Mouse (Mus musculus) heart, embryonic 16.5 days (tissue): ENCODE results near the gene Myo1d. TPM values are rescaled to one million over a fixed set of nuclear protein-coding genes. Genes with fewer than 3 reads are reported as not detected.

ENCODE experiments used
- ATAC-seq: fragments of 200-750 bp; cut with Nextera tagmentation; replicated peaks from 2 replicates; pipeline ENCODE4 v1.8.0; 2017; ENCODE audit warnings: moderate number of reproducible peaks; ENCODE audit not compliant: insufficient read depth, low FRiP score; ENCODE audit errors: extremely low read depth
- H3K27ac ChIP-seq: fragments of 300-500 bp; sonication (generic); 2 replicates; pipeline ENCODE4 v1.5.1; 2014; ENCODE audit warnings: mild to moderate bottlenecking, low read length, control low read depth, moderate library complexity
- H3K27me3 ChIP-seq: fragments of 300-500 bp; sonication (generic); 2 replicates; pipeline ENCODE4 v1.6.1; 2014; ENCODE audit warnings: low read length, mixed read lengths; ENCODE audit not compliant: control insufficient read depth, insufficient read depth
- H3K36me3 ChIP-seq: fragments of 300-500 bp; sonication (generic); 2 replicates; pipeline ENCODE4 v1.6.1; 2014; ENCODE audit not compliant: control insufficient read depth, insufficient read depth
- H3K4me1 ChIP-seq: fragments of 300-500 bp; sonication (generic); 2 replicates; pipeline ENCODE4 v1.6.1; 2014; ENCODE audit warnings: low read length, mixed read lengths; ENCODE audit not compliant: control insufficient read depth, insufficient read depth
- H3K4me2 ChIP-seq: fragments of 300-500 bp; sonication (generic); 2 replicates; pipeline ENCODE4 v1.6.1; 2014; ENCODE audit warnings: low read depth, mild to moderate bottlenecking, control low read depth, low read length
- H3K4me3 ChIP-seq: fragments of 300-500 bp; sonication (generic); 2 replicates; pipeline ENCODE4 v1.5.1; 2014; ENCODE audit warnings: mild to moderate bottlenecking, control low read depth, low read length
- H3K9ac ChIP-seq: fragments of 300-500 bp; sonication (generic); 2 replicates; pipeline ENCODE4 v1.6.1; 2014; ENCODE audit warnings: low read length, control low read depth
- H3K9me3 ChIP-seq: fragments of 300-500 bp; sonication (generic); replicated peaks from 2 replicates; pipeline ENCODE4 v1.6.1; 2016; ENCODE audit warnings: low read length; ENCODE audit not compliant: control insufficient read depth
- WGBS: fragments of 180-500 bp; shearing (Covaris S2); extraction: QIAGEN DNeasy Blood & Tissue Kit; methylation state at CpG from one replicate; pipeline ENCODE4 v1.1.7; 2014; 5-methylcytosine and 5-hydroxymethylcytosine counted together
- polyA plus RNA-seq: library from polyadenylated mRNA; unstranded; fragments of >200 nt; fragmentation: Nextera tagmentation; extraction: Ambion mirVana; gene quantifications from 2 replicates; pipeline ENCODE4 v1.2.1, GENCODE M21; 2015

Gene Myo1d
- polyA plus RNA-seq, 1 experiment from 2014 or later = 7.5 TPM

DNA sequence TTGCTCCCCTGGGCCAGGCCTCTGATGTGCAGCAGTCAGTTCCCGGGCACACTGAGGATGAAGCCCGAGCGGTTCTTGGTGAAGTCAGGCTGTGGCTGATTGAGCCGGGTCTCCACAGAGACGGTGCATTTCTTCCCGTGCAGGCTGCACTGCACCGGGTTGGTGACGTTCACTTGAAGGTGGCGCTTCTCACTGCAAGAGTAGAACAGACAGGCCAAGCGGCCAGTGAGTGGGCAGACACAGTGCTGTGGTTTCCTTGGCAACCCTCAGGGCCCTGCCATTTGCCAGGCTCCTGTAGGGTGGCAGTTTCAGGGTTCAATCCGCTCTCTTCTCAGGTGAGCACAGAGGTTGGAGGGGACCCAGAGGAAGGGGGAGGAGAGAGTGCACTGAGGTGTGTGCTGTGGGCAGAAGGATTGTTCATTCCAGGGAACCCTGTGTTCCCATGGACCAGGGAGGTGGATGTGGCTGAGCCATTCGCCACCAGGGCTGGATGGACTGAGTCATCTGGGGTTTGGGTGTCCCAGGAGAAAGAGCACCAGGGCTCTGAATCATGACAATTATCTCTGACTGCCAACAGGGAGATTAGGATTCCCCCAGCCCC, 295.5 kb downstream of the Myo1d start:
- no peaks in the 10 kb centered on the region for H3K27me3 ChIP-seq
- no peak overlapping the region for H3K27ac ChIP-seq
- no peaks in the 10 kb centered on the region for H3K9me3 ChIP-seq
- no peaks in the 10 kb centered on the region for H3K36me3 ChIP-seq
- WGBS = 53% methylated on average over 12 of the region's 12 CpGs
- H3K4me3 ChIP-seq = no peak overlapping the region
- H3K4me2 ChIP-seq = no peak overlapping the region
- no peak for ATAC-seq
- no peak overlapping the region for H3K9ac ChIP-seq
- H3K4me1 ChIP-seq = peaks cover 11% of the 10 kb centered on the region

GRCm38 (mm10) chr11:80483536-80484067, 296.2 kb downstream of the Myo1d start:
- ATAC-seq = no peak
- Histone ChIP-seq H3K9ac (no peak overlapping the region), H3K4me3 (no peak overlapping the region), H3K4me2 (no peak overlapping the region), H3K27ac (no peak overlapping the region), H3K4me1 (peaks cover 7% of the 10 kb centered on the region), H3K36me3 (no peaks in the 10 kb centered on the region), H3K9me3 (no peaks in the 10 kb centered on the region), H3K27me3 (0 out of 2 replicates have a peak, but pooled peaks cover 1% of the 10 kb centered on the region)
- WGBS = 80% methylated on average over 6 of the region's 6 CpGs

DNA sequence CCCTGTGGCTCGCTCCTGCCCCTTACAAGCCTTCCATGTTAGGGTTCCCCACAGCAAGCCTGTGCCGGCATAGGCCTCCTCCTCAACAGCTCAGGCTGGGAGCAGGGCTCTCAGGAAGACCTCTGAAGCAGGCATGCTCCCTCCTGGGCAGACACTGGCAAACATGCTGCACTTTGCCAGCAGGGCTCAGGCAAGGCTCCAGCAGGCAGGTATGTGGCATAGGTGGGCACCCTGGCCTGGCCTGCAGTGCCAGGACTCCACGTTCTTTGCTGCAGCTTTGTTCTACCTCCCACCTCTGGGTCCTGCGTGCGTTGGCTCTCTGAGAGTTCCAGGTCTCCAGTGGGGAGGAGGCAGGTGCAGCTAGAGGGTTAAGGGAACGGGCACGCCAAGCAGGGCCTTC, 296.9 kb downstream of the Myo1d start:
- H3K4me1 ChIP-seq = peaks cover 8% of the 10 kb centered on the region
- H3K9ac ChIP-seq = no peak overlapping the region
- no peak overlapping the region for H3K4me3 ChIP-seq
- H3K9me3 ChIP-seq = no peaks in the 10 kb centered on the region
- H3K27me3 ChIP-seq = 0 out of 2 replicates have a peak, but pooled peaks cover 4% of the 10 kb centered on the region
- H3K36me3 ChIP-seq = no peaks in the 10 kb centered on the region
- no peak overlapping the region for H3K4me2 ChIP-seq
- no peak for ATAC-seq
- WGBS = 91% methylated on average over 7 of the region's 7 CpGs
- no peak overlapping the region for H3K27ac ChIP-seq

DNA sequence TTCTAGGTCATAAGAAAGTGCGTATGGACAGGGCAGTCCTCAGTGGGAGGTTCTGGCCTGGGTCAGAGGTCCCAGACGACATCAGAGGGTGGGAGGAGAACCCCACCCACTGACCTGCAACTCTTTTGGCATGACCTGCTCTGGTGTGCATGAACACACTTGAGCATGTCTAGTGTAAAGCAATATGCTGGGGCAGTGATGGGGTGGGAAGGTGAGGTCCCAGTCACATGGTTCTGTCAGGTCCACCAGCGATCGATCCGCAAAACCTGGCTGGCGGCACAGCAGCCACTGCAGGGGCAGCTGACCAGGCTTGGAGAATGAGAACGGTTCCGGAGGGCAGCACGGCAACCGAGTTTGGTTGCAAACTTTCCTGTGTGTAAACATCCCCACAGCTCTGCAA, 297.5 kb downstream of the Myo1d start:
- WGBS = 86% methylated on average over 10 of the region's 10 CpGs
- Histone ChIP-seq H3K9ac (no peak overlapping the region), H3K4me1 (peaks cover 14% of the 10 kb centered on the region), H3K36me3 (no peaks in the 10 kb centered on the region), H3K9me3 (no peaks in the 10 kb centered on the region), H3K4me2 (no peak overlapping the region), H3K27ac (no peak overlapping the region), H3K4me3 (no peak overlapping the region), H3K27me3 (0 out of 2 replicates have a peak, but pooled peaks cover 6% of the 10 kb centered on the region)
- ATAC-seq = no peak

GRCm38 (mm10) chr11:80481409-80482050, 298.3 kb downstream of the Myo1d start:
- Histone ChIP-seq H3K4me1 (peaks cover 13% of the 10 kb centered on the region), H3K4me2 (no peak overlapping the region), H3K9ac (no peak overlapping the region), H3K4me3 (no peak overlapping the region), H3K36me3 (no peaks in the 10 kb centered on the region), H3K27me3 (0 out of 2 replicates have a peak, but pooled peaks cover 6% of the 10 kb centered on the region), H3K9me3 (no peaks in the 10 kb centered on the region), H3K27ac (no peak overlapping the region)
- no peak for ATAC-seq
- 79% methylated on average over 13 of the region's 13 CpGs for WGBS

DNA sequence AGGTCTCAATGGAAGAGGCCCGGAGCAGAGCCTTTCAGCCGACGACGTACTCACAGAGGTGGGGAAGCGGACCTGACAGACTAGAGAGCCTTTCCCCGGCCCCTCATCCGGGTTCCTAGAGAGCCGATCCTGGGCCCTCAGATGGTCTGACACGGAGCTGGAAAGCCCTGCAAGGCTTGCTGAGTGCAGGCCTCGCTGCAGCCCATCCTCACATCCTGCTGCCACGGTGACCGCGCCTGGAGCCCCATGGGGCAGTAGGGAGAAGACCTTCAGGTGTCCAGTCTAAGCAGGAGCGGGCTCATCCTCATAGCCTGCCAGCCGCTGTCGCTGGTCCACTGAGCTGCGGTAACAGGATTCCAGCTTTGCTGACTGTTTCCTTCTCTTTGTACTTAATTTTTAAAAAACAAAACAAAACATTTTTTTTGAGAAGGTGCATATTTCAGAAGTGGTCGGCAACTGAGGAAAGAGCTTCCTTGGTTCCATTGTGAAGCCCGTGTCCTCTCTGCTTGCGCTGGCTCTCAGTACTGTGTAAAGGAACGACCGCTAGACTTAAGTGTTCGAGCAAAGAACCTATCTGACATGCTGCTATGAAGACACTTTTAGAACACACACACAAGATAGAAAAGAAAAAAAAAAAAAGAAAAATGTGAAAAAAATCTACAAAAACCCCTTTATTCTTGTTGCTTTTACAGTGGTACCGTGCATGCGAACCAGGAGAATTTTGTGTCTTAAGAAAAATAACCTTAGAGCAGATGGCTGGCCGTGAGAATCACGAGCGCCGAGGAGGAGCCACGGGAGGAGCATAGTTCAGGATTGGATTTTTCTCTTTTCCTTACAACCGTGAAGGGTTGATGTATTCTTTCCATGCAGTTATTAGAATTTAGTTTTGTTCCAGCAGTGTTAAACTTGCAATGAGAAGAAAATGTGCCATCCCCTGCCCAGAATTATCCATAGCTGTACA, 299.6 kb downstream of the Myo1d start:
- Histone ChIP-seq H3K4me3 (no peak overlapping the region), H3K4me1 (peaks cover 12% of the 10 kb centered on the region), H3K9ac (no peak overlapping the region), H3K9me3 (no peaks in the 10 kb centered on the region), H3K27ac (no peak overlapping the region), H3K4me2 (no peak overlapping the region), H3K36me3 (no peaks in the 10 kb centered on the region), H3K27me3 (0 out of 2 replicates have a peak, but pooled peaks cover 6% of the 10 kb centered on the region)
- no peak for ATAC-seq
- WGBS = 83% methylated on average over 31 of the region's 31 CpGs

GRCm38 (mm10) chr11:80479425-80479824, 300.4 kb downstream of the Myo1d start:
- H3K27ac ChIP-seq = no peak overlapping the region
- H3K4me3 ChIP-seq = no peak overlapping the region
- no peak for ATAC-seq
- 0 out of 2 replicates have a peak, but pooled peaks cover 6% of the 10 kb centered on the region for H3K27me3 ChIP-seq
- H3K9ac ChIP-seq = no peak overlapping the region
- peaks cover 12% of the 10 kb centered on the region for H3K4me1 ChIP-seq
- no peak overlapping the region for H3K4me2 ChIP-seq
- H3K9me3 ChIP-seq = no peaks in the 10 kb centered on the region
- 66% methylated on average over 5 of the region's 5 CpGs for WGBS
- H3K36me3 ChIP-seq = no peaks in the 10 kb centered on the region

DNA sequence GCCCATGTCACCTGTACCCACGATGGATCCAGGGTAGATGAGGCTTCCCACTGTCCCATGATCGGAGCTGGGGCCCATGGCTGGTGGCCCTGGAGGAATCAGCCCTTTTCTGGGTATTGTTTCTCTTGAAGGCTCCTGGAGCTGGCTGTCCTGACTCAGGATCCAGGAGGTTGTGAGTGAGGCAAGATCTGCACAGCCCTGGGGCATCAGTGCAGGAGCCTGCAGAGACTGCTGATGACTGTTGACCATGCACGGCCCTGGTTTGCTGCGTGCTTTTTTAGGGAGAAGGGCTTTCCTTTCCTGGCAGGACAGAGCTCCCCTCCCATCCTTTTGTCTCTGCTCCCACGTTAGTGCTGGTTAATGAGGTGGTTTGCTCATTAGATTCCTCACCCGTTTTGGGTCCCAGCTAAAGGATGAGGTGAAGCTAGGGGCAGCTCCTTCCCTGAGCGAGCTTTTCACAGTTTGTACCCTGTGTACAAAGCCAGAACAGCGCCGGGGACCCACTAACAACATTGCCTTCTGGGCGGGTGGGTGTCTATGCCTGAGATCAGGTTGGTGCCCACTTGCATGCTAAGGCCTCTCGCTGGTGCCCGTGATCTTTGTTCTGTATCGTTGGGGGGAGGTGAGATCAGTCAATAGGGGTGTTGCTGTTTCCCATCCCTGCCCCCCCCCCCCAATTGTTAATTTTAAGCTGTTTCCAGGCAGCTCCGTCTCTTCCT, 301.0 kb downstream of the Myo1d start:
- Histone ChIP-seq H3K36me3 (no peaks in the 10 kb centered on the region), H3K9me3 (no peaks in the 10 kb centered on the region), H3K4me1 (peaks cover 12% of the 10 kb centered on the region), H3K4me3 (no peak overlapping the region), H3K27ac (no peak overlapping the region), H3K27me3 (0 out of 2 replicates have a peak, but pooled peaks cover 6% of the 10 kb centered on the region), H3K9ac (no peak overlapping the region), H3K4me2 (no peak overlapping the region)
- ATAC-seq = no peak
- 84% methylated on average over 14 of the region's 14 CpGs for WGBS
